Mouse (Mus musculus) layer of hippocampus, adult 2 months (tissue): Measurements from ENCODE around the gene 0610030E20Rik. TPM values are rescaled to one million over a fixed set of nuclear protein-coding genes. Genes with fewer than 3 reads are reported as not detected.

ENCODE experiments used
- DNase-seq, 2 experiments: peaks; one replicate each; pipeline ENCODE4 v3.0.0; 2022; ENCODE audit warnings: low spot score in 2 of 2
- H3K27ac ChIP-seq: fragments of 200-600 bp; 2 replicates; pipeline ENCODE4 v1.8.1; 2022
- H3K4me3 ChIP-seq: fragments of 200-600 bp; 2 replicates; pipeline ENCODE4 v1.8.1; 2022; ENCODE audit warnings: mild to moderate bottlenecking
- CTCF ChIP-seq: fragments of 200-600 bp; conservative IDR thresholded peaks from 2 replicates; pipeline ENCODE4 v1.8.1; 2022; ENCODE audit warnings: antibody characterized with exemption, mild to moderate bottlenecking, moderate library complexity
- total RNA-seq, 2 experiments: library from RNA; stranded (reverse); gene quantifications; 2 replicates each; pipeline ENCODE4 v1.2.3; 2021

Gene 0610030E20Rik
- total RNA-seq, 2 experiments from 2014 or later: 17.4 to 19.0 TPM

DNA sequence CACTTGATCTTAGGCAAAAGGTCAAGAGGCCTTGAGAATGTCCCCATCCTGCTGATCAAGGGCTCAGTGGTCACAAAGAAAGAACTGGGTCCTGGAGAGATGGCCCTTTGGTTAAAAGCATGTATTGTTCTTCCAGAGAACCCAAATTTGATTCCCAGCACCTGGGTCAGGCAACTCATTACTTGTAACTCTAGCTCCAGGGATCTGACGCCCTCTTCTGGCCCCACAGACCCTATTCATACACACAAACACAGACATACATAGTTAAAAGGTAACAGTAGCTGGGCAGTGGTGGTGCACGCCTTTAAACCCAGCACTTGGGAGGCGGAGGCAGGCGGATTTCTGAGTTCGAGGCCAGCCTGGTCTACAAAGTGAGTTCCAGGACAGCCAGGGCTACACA, 45.2 kb downstream of the 0610030E20Rik start:
- TF ChIP-seq CTCF: no peak
- H3K27ac ChIP-seq: no peak overlapping the region
- no peak for DNase-seq
- H3K4me3 ChIP-seq: no peak overlapping the region

DNA sequence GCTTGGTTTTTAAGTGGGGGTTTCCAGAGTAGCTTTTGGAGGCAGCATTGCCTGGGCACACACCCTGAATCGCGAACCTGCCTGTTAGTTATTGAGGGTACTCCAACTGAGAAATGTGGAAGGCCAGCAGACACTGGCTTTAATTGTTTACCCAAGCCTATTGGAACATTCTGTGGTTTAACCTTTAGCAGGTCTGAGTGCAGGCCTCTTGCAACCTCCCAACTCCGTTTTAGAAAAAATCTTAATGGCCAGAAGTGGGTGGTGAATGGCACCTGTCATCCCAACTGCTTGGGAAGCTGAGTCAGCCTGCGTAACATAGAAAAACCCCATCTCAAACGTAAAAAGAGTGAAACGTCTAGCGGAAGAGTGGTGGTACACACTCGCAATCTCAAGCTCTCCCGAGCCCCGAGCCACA, 49.7 kb downstream of the 0610030E20Rik start:
- Histone ChIP-seq H3K27ac (no peak overlapping the region), H3K4me3 (no peak overlapping the region)
- DNase-seq: no peak
- TF ChIP-seq CTCF: no peak

DNA sequence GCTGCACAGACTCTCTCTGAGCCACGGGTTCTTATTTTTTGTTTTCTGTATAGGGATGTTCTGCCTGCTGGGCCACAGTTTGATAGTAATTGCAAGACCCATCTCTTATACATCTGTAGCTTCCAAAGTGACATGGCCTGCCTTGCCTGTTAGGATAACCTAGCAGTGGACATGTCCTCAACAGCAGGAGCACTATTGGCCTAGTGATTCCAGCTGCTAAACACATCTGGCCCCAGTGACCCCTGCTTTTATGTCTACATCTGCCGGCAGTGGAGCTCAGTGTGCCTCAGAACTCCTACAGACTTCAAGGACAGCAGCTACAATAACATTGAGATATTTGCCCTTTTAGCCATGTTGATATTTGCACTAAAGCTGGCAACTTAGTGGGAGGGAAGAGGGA, 52.9 kb downstream of the 0610030E20Rik start:
- no peak for DNase-seq
- H3K27ac ChIP-seq: no peak overlapping the region
- H3K4me3 ChIP-seq: no peak overlapping the region
- no peak for TF ChIP-seq CTCF

DNA sequence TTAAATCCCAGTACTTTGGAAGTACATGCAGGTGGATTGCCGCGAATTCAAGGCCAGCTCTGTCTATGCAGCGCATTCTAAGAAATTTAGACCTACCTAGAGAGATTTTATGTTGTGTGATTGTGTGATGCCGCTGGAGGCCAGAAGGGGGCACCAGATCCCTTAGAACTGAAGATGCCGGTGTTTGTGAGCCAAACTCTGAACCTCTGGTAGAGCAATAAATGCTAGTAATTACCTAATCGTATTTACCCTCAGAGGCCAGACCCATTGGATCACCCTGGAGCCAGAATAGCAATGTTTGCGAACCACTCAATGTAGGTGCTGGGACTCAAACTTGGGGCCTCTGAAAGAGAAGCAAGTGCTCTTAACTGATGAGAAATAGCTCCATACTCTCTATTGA, 54.8 kb downstream of the 0610030E20Rik start:
- H3K4me3 ChIP-seq: no peak overlapping the region
- peak; percentile 43 to 72 for DNase-seq
- TF ChIP-seq CTCF: peak; percentile 92
- H3K27ac ChIP-seq: no peak overlapping the region

Other genes starting within 250 kb of the 0610030E20Rik start
- 10 to 100 TPM; 99.3 TPM for gene St3gal5, start 249.7 kb upstream of the 0610030E20Rik start, total RNA-seq
- 1 to 10 TPM; 2.1 to 3.1 TPM for gene Atoh8, start 111.7 kb upstream of the 0610030E20Rik start, total RNA-seq
- gene Sftpb, start 42.7 kb upstream of the 0610030E20Rik start, total RNA-seq: not detected
- 10 to 100 TPM; 31.0 to 32.5 TPM for gene Usp39, start 2.1 kb upstream of the 0610030E20Rik start, total RNA-seq
- 10 to 100 TPM in 1 of 2 experiments, 1 to 10 TPM in 1; 9.6 to 11.3 TPM for gene Tmem150a, start 8.1 kb downstream of the 0610030E20Rik start, total RNA-seq
- 10 to 100 TPM; 74.7 to 86.1 TPM for gene Rnf181, start 19.6 kb downstream of the 0610030E20Rik start, total RNA-seq
- gene Vamp5, start 33.2 kb downstream of the 0610030E20Rik start, total RNA-seq: 1 to 10 TPM; 3.9 to 4.6 TPM
- gene Vamp8, start 43.4 kb downstream of the 0610030E20Rik start, total RNA-seq: 10 to 100 TPM; 11.5 to 12.5 TPM
- gene Ggcx, start 67.0 kb downstream of the 0610030E20Rik start, total RNA-seq: 10 to 100 TPM; 24.2 to 30.3 TPM
- 100 to 1,000 TPM; 172 to 195 TPM for gene Mat2a, start 92.2 kb downstream of the 0610030E20Rik start, total RNA-seq
- under 1 TPM; 0.49 to 0.56 TPM for gene Sh2d6, start 174.4 kb downstream of the 0610030E20Rik start, total RNA-seq
- 1 to 10 TPM; 2.5 to 2.8 TPM for gene Capg, start 197.1 kb downstream of the 0610030E20Rik start, total RNA-seq